Mouse (Mus musculus) liver, embryonic 11.5 days (tissue): Measurements from ENCODE around the gene Abhd17c. TPM values are rescaled to one million over a fixed set of nuclear protein-coding genes. Genes with fewer than 3 reads are reported as not detected.

Experiments
- ATAC-seq: fragments of 200-750 bp; cut with Nextera tagmentation; replicated peaks from 2 replicates; pipeline ENCODE4 v1.8.0; 2017; ENCODE audit warnings: moderate number of reproducible peaks, mild to moderate bottlenecking, moderate TSS enrichment, moderate library complexity; ENCODE audit not compliant: low FRiP score
- DNase-seq: peaks from one replicate; pipeline ENCODE4 v3.0.0-alpha.2; 2017; ENCODE audit warnings: low spot score
- H3K27ac ChIP-seq: fragments of 300-500 bp; sonication (generic); 2 replicates; pipeline ENCODE4 v1.5.1; 2014; ENCODE audit warnings: mild to moderate bottlenecking, low read depth, low read length, control low read depth
- H3K27me3 ChIP-seq: fragments of 300-500 bp; sonication (generic); replicated peaks from 2 replicates; pipeline ENCODE4 v1.6.1; 2014; ENCODE audit warnings: low read length, mixed read lengths; ENCODE audit not compliant: control insufficient read depth, insufficient read depth
- H3K36me3 ChIP-seq: fragments of 300-500 bp; sonication (generic); 2 replicates; pipeline ENCODE4 v1.6.1; 2014; ENCODE audit warnings: mild to moderate bottlenecking, low read length, moderate library complexity, mixed read lengths; ENCODE audit not compliant: control insufficient read depth, insufficient read depth
- H3K4me1 ChIP-seq: fragments of 300-500 bp; sonication (generic); replicated peaks from 2 replicates; pipeline ENCODE4 v1.6.1; 2014; ENCODE audit warnings: low read length, mixed read lengths; ENCODE audit not compliant: control insufficient read depth, insufficient read depth
- H3K4me2 ChIP-seq: fragments of 300-500 bp; sonication (generic); 2 replicates; pipeline ENCODE4 v1.6.1; 2014; ENCODE audit warnings: mild to moderate bottlenecking, control low read depth, moderate library complexity
- H3K4me3 ChIP-seq: fragments of 300-500 bp; sonication (generic); 2 replicates; pipeline ENCODE4 v1.5.1; 2014; ENCODE audit warnings: low read depth, low read length, control low read depth
- H3K9ac ChIP-seq: fragments of 300-500 bp; sonication (generic); 2 replicates; pipeline ENCODE4 v1.6.1; 2014; ENCODE audit warnings: low read depth, low read length, control low read depth
- H3K9me3 ChIP-seq: fragments of 300-500 bp; sonication (generic); 2 replicates; pipeline ENCODE4 v1.6.1; 2016; ENCODE audit warnings: low read length, inconsistent platforms, mixed read lengths; ENCODE audit not compliant: control insufficient read depth
- WGBS: fragments of 180-500 bp; shearing (Covaris S2); extraction: QIAGEN DNeasy Blood & Tissue Kit; methylation state at CpG from one replicate; pipeline ENCODE4 v1.1.7; 2014; 5-methylcytosine and 5-hydroxymethylcytosine counted together
- polyA plus RNA-seq: library from polyadenylated mRNA; unstranded; fragments of >200 nt; fragmentation: Nextera tagmentation; extraction: Ambion mirVana; gene quantifications from 2 replicates; pipeline ENCODE4 v1.2.1, GENCODE M21; 2014

Abhd17c gene
- 41.3 and 45.7 TPM in 2 replicates for polyA plus RNA-seq

- Histone ChIP-seq H3K4me3 (peak within 1 kb of the TSS; percentile 92), H3K4me1 (peaks cover 28% of the 10 kb centered on the region), H3K9me3 (no peaks in the 10 kb centered on the region), H3K36me3 (0 out of 2 replicates have a peak, but pooled peaks cover 2% of the 10 kb centered on the region), H3K4me2 (peak within 1 kb of the TSS; percentile 93), H3K9ac (peak within 1 kb of the TSS; percentile 91), H3K27me3 (no peaks in the 10 kb centered on the region), H3K27ac (peak within 1 kb of the TSS; percentile 88)
- DNase-seq (peak; percentile 77), ATAC-seq (peak; percentile 70)
- WGBS: under 1% methylated on average over 105 of the region's 109 CpGs
Observed at GRCm38 (mm10) chr7:84151001-84151959, at the start of gene Abhd17c. Gene Abhd17c, minus strand, starts transcription at chr7:84151893.

GRCm38 (mm10) chr7:84197208-84197860, 45.6 kb upstream of the Abhd17c start:
- ATAC-seq (no peak), DNase-seq (no peak)
- Histone ChIP-seq H3K9ac (no peak overlapping the region), H3K27me3 (no peaks in the 10 kb centered on the region), H3K4me1 (no peaks in the 10 kb centered on the region), H3K36me3 (no peaks in the 10 kb centered on the region), H3K4me2 (no peak overlapping the region), H3K27ac (no peak overlapping the region), H3K4me3 (no peak overlapping the region), H3K9me3 (no peaks in the 10 kb centered on the region)
- WGBS: 70% methylated on average over 6 of the region's 6 CpGs

GRCm38 (mm10) chr7:84196221-84196620, 44.5 kb upstream of the Abhd17c start:
- DNase-seq (no peak), ATAC-seq (no peak)
- Histone ChIP-seq H3K9ac (no peak overlapping the region), H3K27me3 (no peaks in the 10 kb centered on the region), H3K4me2 (no peak overlapping the region), H3K36me3 (no peaks in the 10 kb centered on the region), H3K4me1 (no peaks in the 10 kb centered on the region), H3K27ac (no peak overlapping the region), H3K4me3 (no peak overlapping the region), H3K9me3 (no peaks in the 10 kb centered on the region)
- WGBS: 53% methylated on average over 6 of the region's 6 CpGs

- H3K9ac ChIP-seq: no peak overlapping the region
- 44% methylated on average over 3 of the region's 3 CpGs for WGBS
- H3K4me2 ChIP-seq: no peak overlapping the region
- no peak for DNase-seq
- H3K4me1 ChIP-seq: no peaks in the 10 kb centered on the region
- no peak overlapping the region for H3K27ac ChIP-seq
- ATAC-seq: no peak
- H3K9me3 ChIP-seq: no peaks in the 10 kb centered on the region
- H3K4me3 ChIP-seq: no peak overlapping the region
- no peaks in the 10 kb centered on the region for H3K27me3 ChIP-seq
- no peaks in the 10 kb centered on the region for H3K36me3 ChIP-seq
Observed at GRCm38 (mm10) chr7:84192256-84192655, 40.6 kb upstream of the Abhd17c start.

GRCm38 (mm10) chr7:84191476-84191875, 39.8 kb upstream of the Abhd17c start:
- H3K27ac ChIP-seq: no peak overlapping the region
- H3K9ac ChIP-seq: no peak overlapping the region
- H3K9me3 ChIP-seq: no peaks in the 10 kb centered on the region
- H3K4me2 ChIP-seq: no peak overlapping the region
- H3K4me1 ChIP-seq: no peaks in the 10 kb centered on the region
- no peak for DNase-seq
- no peaks in the 10 kb centered on the region for H3K27me3 ChIP-seq
- no peak for ATAC-seq
- H3K36me3 ChIP-seq: no peaks in the 10 kb centered on the region
- H3K4me3 ChIP-seq: no peak overlapping the region
- 83% methylated on average over 2 of the region's 2 CpGs for WGBS

GRCm38 (mm10) chr7:84188196-84188595, 36.5 kb upstream of the Abhd17c start:
- ATAC-seq (no peak), DNase-seq (no peak)
- Histone ChIP-seq H3K9ac (no peak overlapping the region), H3K27ac (no peak overlapping the region), H3K36me3 (no peaks in the 10 kb centered on the region), H3K4me1 (no peaks in the 10 kb centered on the region), H3K4me3 (no peak overlapping the region), H3K27me3 (no peaks in the 10 kb centered on the region), H3K4me2 (no peak overlapping the region), H3K9me3 (no peaks in the 10 kb centered on the region)
- WGBS: 70% methylated on average over 5 of the region's 5 CpGs

- no peak overlapping the region for H3K4me3 ChIP-seq
- no peaks in the 10 kb centered on the region for H3K9me3 ChIP-seq
- no peak overlapping the region for H3K27ac ChIP-seq
- H3K27me3 ChIP-seq: no peaks in the 10 kb centered on the region
- DNase-seq (no peak), ATAC-seq (no peak)
- H3K9ac ChIP-seq: no peak overlapping the region
- WGBS: 84% methylated on average over 4 of the region's 4 CpGs
- no peaks in the 10 kb centered on the region for H3K4me1 ChIP-seq
- no peak overlapping the region for H3K4me2 ChIP-seq
- no peaks in the 10 kb centered on the region for H3K36me3 ChIP-seq
Observed at GRCm38 (mm10) chr7:84185196-84185595, 33.5 kb upstream of the Abhd17c start.

- WGBS: 67% methylated on average over 3 of the region's 3 CpGs
Observed at GRCm38 (mm10) chr7:84184703-84185102, 33.0 kb upstream of the Abhd17c start.

More at GRCm38 (mm10) chr7:84184703-84185102, 33.0 kb upstream of the Abhd17c start:
- no peaks in the 10 kb centered on the region for H3K27me3 ChIP-seq
- H3K9ac ChIP-seq: no peak overlapping the region
- H3K27ac ChIP-seq: no peak overlapping the region
- no peak overlapping the region for H3K4me2 ChIP-seq
- H3K9me3 ChIP-seq: no peaks in the 10 kb centered on the region
- no peaks in the 10 kb centered on the region for H3K36me3 ChIP-seq
- DNase-seq (no peak), ATAC-seq (no peak)
- H3K4me1 ChIP-seq: no peaks in the 10 kb centered on the region
- no peak overlapping the region for H3K4me3 ChIP-seq
